8 mouse cellular contexts compared by ENCODE assay signal in the genomic region with DNA sequence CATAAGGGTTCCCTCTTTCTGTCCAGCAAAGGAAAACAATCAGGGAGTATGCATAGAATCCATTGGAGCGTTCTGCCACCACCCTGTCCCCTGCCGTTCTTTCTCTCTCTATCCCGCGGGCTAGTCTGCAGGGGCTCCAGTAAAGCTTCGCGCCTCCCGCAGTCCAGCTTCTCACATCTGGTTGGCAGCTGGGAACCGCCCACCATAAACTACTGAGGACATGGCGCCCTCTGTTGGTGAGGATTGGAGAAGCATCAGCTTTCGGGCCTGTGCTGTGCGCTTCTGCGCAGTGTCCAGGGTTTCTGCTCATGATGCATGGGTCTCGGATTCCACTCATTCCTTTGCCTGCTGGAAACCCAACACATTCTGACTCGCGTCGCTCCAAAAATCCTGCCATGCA. TPM values are rescaled to one million over a fixed set of nuclear protein-coding genes. Genes with fewer than 3 reads are reported as not detected.
DNase-seq lines count a peak whose midpoint lies in the region; ATAC-seq and TF ChIP-seq lines count a peak whose summit lies in the region.

No protein-coding gene starts in this region.

- peak; percentile 93 for DNase-seq in brain, adult 2 months (ENCODE audit: low read depth, low spot score)
- DNase-seq in fibroblast of lung, adult 2 months (ENCODE audit: low read depth), result peak; percentile 77
- DNase-seq in kidney, postnatal 10 days, result peak; percentile 96
- DNase-seq in neural tube, embryonic 11.5 days (ENCODE audit: low spot score), result peak; percentile 94

- H3K9ac ChIP-seq in heart, embryonic 14.5 days (ENCODE audit: low read length), result no peak overlapping the region; the same call in 1 of the 2 replicates
- H3K9ac ChIP-seq in liver, embryonic 12.5 days, result no peak overlapping the region
- H3K9ac ChIP-seq in neural tube, embryonic 11.5 days (ENCODE audit: low read length), result no peak overlapping the region
- peak overlapping the region; percentile 29; the same call in 1 of the 2 replicates for H3K9ac ChIP-seq in stomach, embryonic 16.5 days (ENCODE audit: low read length)

- no peak overlapping the region for H3K27ac ChIP-seq in heart, embryonic 14.5 days (replicated peaks in 1 of 2; ENCODE audit: control insufficient read depth in 1 of 2, insufficient read depth in 1 of 2, low read depth in 2 of 2, low read length in 2 of 2)
- no peak overlapping the region for H3K27ac ChIP-seq in liver, embryonic 12.5 days
- H3K27ac ChIP-seq in neural tube, embryonic 11.5 days (ENCODE audit: low read depth, low read length), result no peak overlapping the region
- no peak overlapping the region for H3K27ac ChIP-seq in stomach, embryonic 16.5 days (ENCODE audit: low read length)

- H3K9me3 ChIP-seq in heart, embryonic 14.5 days (ENCODE audit: control insufficient read depth, low read length), result no peaks in the 10 kb centered on the region
- no peaks in the 10 kb centered on the region for H3K9me3 ChIP-seq in liver, embryonic 12.5 days (replicated peaks)
- H3K9me3 ChIP-seq in neural tube, embryonic 11.5 days (ENCODE audit: control insufficient read depth, low read length), result no peaks in the 10 kb centered on the region
- H3K9me3 ChIP-seq in stomach, embryonic 16.5 days (replicated peaks; ENCODE audit: control insufficient read depth, low read length), result no peaks in the 10 kb centered on the region

- peak; percentile 94 for TF ChIP-seq CTCF in C2C12 (IDR thresholded peaks at IDR 0.05; ENCODE audit: control insufficient read depth, insufficient read depth, insufficient read length)

- H3K79me2 ChIP-seq in C2C12 (ENCODE audit: control insufficient read depth, insufficient read depth), result no peaks in the 10 kb centered on the region

- H3ac ChIP-seq in C2C12 (ENCODE audit: control insufficient read depth, insufficient read length, low read depth), result peak overlapping the region; percentile 2

- H3K4me2 ChIP-seq in heart, embryonic 14.5 days (ENCODE audit: low read length), result peak overlapping the region; percentile 51
- no peak overlapping the region for H3K4me2 ChIP-seq in liver, embryonic 12.5 days
- peak overlapping the region; percentile 56 for H3K4me2 ChIP-seq in neural tube, embryonic 11.5 days (ENCODE audit: low read depth)
- peak overlapping the region; percentile 47 for H3K4me2 ChIP-seq in stomach, embryonic 16.5 days (ENCODE audit: low read depth, low read length)

- no peaks in the 10 kb centered on the region for H3K27me3 ChIP-seq in C2C12 (ENCODE audit: control insufficient read depth, insufficient read depth, insufficient read length)
- H3K27me3 ChIP-seq in heart, embryonic 14.5 days (ENCODE audit: control insufficient read depth, insufficient read depth, low read length), result peaks cover 67% of the 10 kb centered on the region
- H3K27me3 ChIP-seq in liver, embryonic 12.5 days (replicated peaks), result peaks cover 100% of the 10 kb centered on the region
- H3K27me3 ChIP-seq in neural tube, embryonic 11.5 days (ENCODE audit: control insufficient read depth, insufficient read depth, low read length), result peaks cover 47% of the 10 kb centered on the region
- H3K27me3 ChIP-seq in stomach, embryonic 16.5 days (ENCODE audit: control insufficient read depth, insufficient read depth, low read length), result peaks cover 62% of the 10 kb centered on the region

- no peaks in the 10 kb centered on the region for H3K36me3 ChIP-seq in C2C12 (ENCODE audit: control insufficient read depth, insufficient read depth)
- no peaks in the 10 kb centered on the region for H3K36me3 ChIP-seq in heart, embryonic 14.5 days (ENCODE audit: control insufficient read depth, insufficient read depth, low read length)
- no peaks in the 10 kb centered on the region for H3K36me3 ChIP-seq in liver, embryonic 12.5 days
- no peaks in the 10 kb centered on the region for H3K36me3 ChIP-seq in neural tube, embryonic 11.5 days (ENCODE audit: control insufficient read depth, insufficient read depth, low read length)
- no peaks in the 10 kb centered on the region for H3K36me3 ChIP-seq in stomach, embryonic 16.5 days (ENCODE audit: control insufficient read depth, insufficient read depth, low read length)

- no peak overlapping the region for H3K4me3 ChIP-seq in C2C12 (ENCODE audit: insufficient read depth, poor library complexity, severe bottlenecking)
- H3K4me3 ChIP-seq in heart, embryonic 14.5 days (ENCODE audit: control insufficient read depth in 1 of 2, insufficient read depth in 1 of 2, low read depth in 1 of 2, low read length in 2 of 2), result peak overlapping the region; percentile 15 to 38
- H3K4me3 ChIP-seq in liver, embryonic 12.5 days, result no peak overlapping the region
- no peak overlapping the region for H3K4me3 ChIP-seq in neural tube, embryonic 11.5 days (ENCODE audit: low read depth, low read length)
- H3K4me3 ChIP-seq in stomach, embryonic 16.5 days (replicated peaks; ENCODE audit: low read length), result peak overlapping the region; percentile 27

- WGBS in heart, embryonic 14.5 days, result under 1% methylated on average over 16 of the region's 16 CpGs
- 2% methylated on average over 16 of the region's 16 CpGs for WGBS in liver, embryonic 12.5 days (ENCODE audit: insufficient replicate concordance)
- 0% methylated on average over 16 of the region's 16 CpGs for WGBS in neural tube, embryonic 11.5 days
- WGBS in stomach, embryonic 16.5 days, result under 1% methylated on average over 16 of the region's 16 CpGs

- no peaks in the 10 kb centered on the region for H3K79me3 ChIP-seq in C2C12 (ENCODE audit: low read depth)

- ATAC-seq in heart, embryonic 14.5 days (ENCODE audit: insufficient number of reproducible peaks, insufficient read depth, low FRiP score, low read depth), result peak; percentile 73; the same call in 1 of the 2 replicates
- ATAC-seq in liver, embryonic 12.5 days, result peak; percentile 44; the same call in 1 of the 2 replicates
- ATAC-seq in neural tube, embryonic 11.5 days (ENCODE audit: insufficient read depth, low FRiP score, low TSS enrichment), result peak; percentile 48; the same call in 1 of the 2 replicates
- peak; percentile 81 for ATAC-seq in stomach, embryonic 16.5 days (ENCODE audit: insufficient read depth, low FRiP score)

- peaks cover 19 to 21% of the 10 kb centered on the region in 2 experiments; a peak in 3 of 4 replicates for H3K4me1 ChIP-seq in heart, embryonic 14.5 days (ENCODE audit: control insufficient read depth in 2 of 2, insufficient read depth in 2 of 2, low read length in 2 of 2)
- H3K4me1 ChIP-seq in liver, embryonic 12.5 days, result peaks cover 18% of the 10 kb centered on the region
- peaks cover 26% of the 10 kb centered on the region for H3K4me1 ChIP-seq in neural tube, embryonic 11.5 days (ENCODE audit: control insufficient read depth, insufficient read depth, low read length)
- H3K4me1 ChIP-seq in stomach, embryonic 16.5 days (ENCODE audit: control insufficient read depth, insufficient read depth, low read length), result peaks cover 34% of the 10 kb centered on the region

TF ChIP-seq in C2C12, 6 proteins besides CTCF, POLR2A, EP300 and RAD21:
- TF ChIP-seq MAX (IDR thresholded peaks at IDR 0.05) (peak; percentile 33), USF1 (IDR thresholded peaks at IDR 0.05; ENCODE audit: low read depth) (no peak)

RNA-seq across cellular contexts. Expression of gene Wnt10a, which starts 16.8 kb away (rescaled TPM):
- polyA plus RNA-seq in C2C12 (2012; fragmentation: generic; extraction: Trizol), result 12.9 TPM
- not detected in 2 replicates for polyA plus RNA-seq in heart, embryonic 14.5 days (2014; fragmentation: Nextera tagmentation; extraction: Ambion mirVana)
- polyA plus RNA-seq in liver, embryonic 12.5 days (2016; fragmentation: Nextera tagmentation; extraction: Ambion mirVana), result not detected in 2 replicates
- 1.7 and 2.4 TPM in 2 replicates for polyA plus RNA-seq in neural tube, embryonic 11.5 days (2014; fragmentation: Nextera tagmentation; extraction: Ambion mirVana)
- 2.9 and 3.2 TPM in 2 replicates for polyA plus RNA-seq in stomach, embryonic 16.5 days (2015; fragmentation: Nextera tagmentation; extraction: Ambion mirVana)

RNA-seq across cellular contexts. Expression of gene Wnt6, which starts 36.4 kb away (rescaled TPM):
- 3.0 TPM for polyA plus RNA-seq in C2C12 (2012; fragmentation: generic; extraction: Trizol)
- polyA plus RNA-seq in heart, embryonic 14.5 days (2014; fragmentation: Nextera tagmentation; extraction: Ambion mirVana), result 0.36 TPM in 1 of 2 replicates, not detected in the other
- polyA plus RNA-seq in liver, embryonic 12.5 days (2016; fragmentation: Nextera tagmentation; extraction: Ambion mirVana), result 0.13 and 0.86 TPM in 2 replicates
- 14.5 and 14.6 TPM in 2 replicates for polyA plus RNA-seq in neural tube, embryonic 11.5 days (2014; fragmentation: Nextera tagmentation; extraction: Ambion mirVana)
- polyA plus RNA-seq in stomach, embryonic 16.5 days (2015; fragmentation: Nextera tagmentation; extraction: Ambion mirVana), result 2.4 and 2.8 TPM in 2 replicates

RNA-seq across cellular contexts. Expression of gene Cdk5r2, which starts 46.7 kb away (rescaled TPM):
- 0.04 TPM for polyA plus RNA-seq in C2C12 (2012; fragmentation: generic; extraction: Trizol)
- 0.11 TPM in 1 of 2 replicates, not detected in the other for polyA plus RNA-seq in heart, embryonic 14.5 days (2014; fragmentation: Nextera tagmentation; extraction: Ambion mirVana)
- polyA plus RNA-seq in liver, embryonic 12.5 days (2016; fragmentation: Nextera tagmentation; extraction: Ambion mirVana), result not detected in 2 replicates
- 4.0 and 4.5 TPM in 2 replicates for polyA plus RNA-seq in neural tube, embryonic 11.5 days (2014; fragmentation: Nextera tagmentation; extraction: Ambion mirVana)
- polyA plus RNA-seq in stomach, embryonic 16.5 days (2015; fragmentation: Nextera tagmentation; extraction: Ambion mirVana), result 0.06 and 0.20 TPM in 2 replicates

RNA-seq across cellular contexts. Expression of gene Prkag3, which starts 59.1 kb away (rescaled TPM):
- 0.66 TPM for polyA plus RNA-seq in C2C12 (2012; fragmentation: generic; extraction: Trizol)
- polyA plus RNA-seq in heart, embryonic 14.5 days (2014; fragmentation: Nextera tagmentation; extraction: Ambion mirVana), result 4.9 and 6.1 TPM in 2 replicates
- polyA plus RNA-seq in liver, embryonic 12.5 days (2016; fragmentation: Nextera tagmentation; extraction: Ambion mirVana), result 0.13 TPM in 1 of 2 replicates, not detected in the other
- 0.16 TPM in 1 of 2 replicates, not detected in the other for polyA plus RNA-seq in neural tube, embryonic 11.5 days (2014; fragmentation: Nextera tagmentation; extraction: Ambion mirVana)
- 0.31 and 1.8 TPM in 2 replicates for polyA plus RNA-seq in stomach, embryonic 16.5 days (2015; fragmentation: Nextera tagmentation; extraction: Ambion mirVana)

Comparison
In these comparisons a context has a peak if more than half of its experiments do, and no peak if none do; other contexts are left out.
1. H3K4me3 ChIP-seq: peak in heart, embryonic 14.5 days (2 of 2) and stomach, embryonic 16.5 days (single experiment); none in C2C12 (single experiment), liver, embryonic 12.5 days (single experiment) and neural tube, embryonic 11.5 days (single experiment).
2. Peak in every context shown above with its lines, with median percentiles within 50 percentile points of each other: DNase-seq and ATAC-seq.